Mouse (Mus musculus): ENCODE data around the gene Hba-x. TPM values are rescaled to one million over a fixed set of nuclear protein-coding genes. Genes with fewer than 3 reads are reported as not detected.

The Hba-x gene
- total and polyA plus RNA-seq, 2 experiments from 2014 or later, result not detected

DNA sequence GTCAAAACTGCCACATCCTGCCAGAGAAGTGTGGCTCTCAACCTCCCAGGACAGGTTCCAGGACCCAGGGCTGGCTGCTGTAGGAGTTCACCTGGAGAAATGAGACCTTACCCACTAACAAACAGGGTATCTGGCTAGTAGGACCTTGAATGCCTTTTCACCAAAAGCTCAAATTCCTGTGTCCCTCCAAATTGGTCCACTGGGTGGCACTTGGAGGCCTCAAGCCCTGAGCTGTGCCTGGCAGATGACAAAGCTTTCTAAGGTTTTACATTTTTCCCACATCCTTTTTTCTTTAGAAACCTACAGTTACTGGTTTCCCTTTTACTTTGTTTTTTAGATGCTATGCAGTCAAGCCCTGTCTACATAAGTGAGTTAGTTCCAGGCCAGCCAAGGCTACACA is 29.1 kb upstream of the Hba-x start:
- Histone ChIP-seq H3K27me3 (ENCODE audit: insufficient read depth, low read length) (no peaks in the 10 kb centered on the region), H3K27ac (ENCODE audit: low read depth, low read length) (no peak overlapping the region), H3K36me3 (ENCODE audit: insufficient read depth) (peaks cover 59% of the 10 kb centered on the region), H3K9me3 (ENCODE audit: low read length) (no peaks in the 10 kb centered on the region), H3K4me1 (ENCODE audit: insufficient read depth) (no peaks in the 10 kb centered on the region), H3K4me2 (ENCODE audit: low read depth) (no peak overlapping the region), H3K9ac (no peak overlapping the region), H3K4me3 (ENCODE audit: low read depth, low read length) (no peak overlapping the region)
- peak; percentile 50 for TF ChIP-seq CTCF (IDR thresholded peaks at IDR 0.05; ENCODE audit: low read depth)
- DNase-seq (no peak), ATAC-seq (no peak)

DNA sequence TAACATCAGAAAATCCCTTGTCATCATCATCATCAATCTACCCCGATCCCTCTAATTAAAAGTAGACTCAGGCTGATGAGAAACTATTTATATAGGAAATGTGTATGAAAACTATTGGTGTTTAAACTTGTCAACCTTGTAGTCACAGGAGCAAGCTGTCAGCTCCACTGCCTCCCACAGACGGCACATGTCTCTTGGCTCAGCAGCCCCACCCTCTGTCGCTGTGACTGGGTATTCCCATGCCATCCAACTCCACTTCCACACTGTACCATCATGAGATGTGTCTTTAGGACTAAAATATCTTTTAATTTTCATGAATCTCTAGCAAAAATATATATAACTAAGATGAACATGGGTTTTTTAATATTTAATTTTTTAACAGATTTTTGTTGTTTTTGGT is 27.9 kb upstream of the Hba-x start:
- TF ChIP-seq CTCF (IDR thresholded peaks at IDR 0.05; ENCODE audit: low read depth), result no peak
- DNase-seq, result no peak
- H3K4me3 ChIP-seq (ENCODE audit: low read depth, low read length), result no peak overlapping the region
- ATAC-seq, result no peak
- H3K36me3 ChIP-seq (ENCODE audit: insufficient read depth), result peaks cover 56% of the 10 kb centered on the region
- H3K4me1 ChIP-seq (ENCODE audit: insufficient read depth), result no peaks in the 10 kb centered on the region
- no peak overlapping the region for H3K27ac ChIP-seq (ENCODE audit: low read depth, low read length)
- WGBS, result 79% methylated on average over 3 of the region's 3 CpGs
- H3K9me3 ChIP-seq (ENCODE audit: low read length), result no peaks in the 10 kb centered on the region
- no peak overlapping the region for H3K4me2 ChIP-seq (ENCODE audit: low read depth)
- H3K9ac ChIP-seq, result no peak overlapping the region
- H3K27me3 ChIP-seq (ENCODE audit: insufficient read depth, low read length), result no peaks in the 10 kb centered on the region

DNA sequence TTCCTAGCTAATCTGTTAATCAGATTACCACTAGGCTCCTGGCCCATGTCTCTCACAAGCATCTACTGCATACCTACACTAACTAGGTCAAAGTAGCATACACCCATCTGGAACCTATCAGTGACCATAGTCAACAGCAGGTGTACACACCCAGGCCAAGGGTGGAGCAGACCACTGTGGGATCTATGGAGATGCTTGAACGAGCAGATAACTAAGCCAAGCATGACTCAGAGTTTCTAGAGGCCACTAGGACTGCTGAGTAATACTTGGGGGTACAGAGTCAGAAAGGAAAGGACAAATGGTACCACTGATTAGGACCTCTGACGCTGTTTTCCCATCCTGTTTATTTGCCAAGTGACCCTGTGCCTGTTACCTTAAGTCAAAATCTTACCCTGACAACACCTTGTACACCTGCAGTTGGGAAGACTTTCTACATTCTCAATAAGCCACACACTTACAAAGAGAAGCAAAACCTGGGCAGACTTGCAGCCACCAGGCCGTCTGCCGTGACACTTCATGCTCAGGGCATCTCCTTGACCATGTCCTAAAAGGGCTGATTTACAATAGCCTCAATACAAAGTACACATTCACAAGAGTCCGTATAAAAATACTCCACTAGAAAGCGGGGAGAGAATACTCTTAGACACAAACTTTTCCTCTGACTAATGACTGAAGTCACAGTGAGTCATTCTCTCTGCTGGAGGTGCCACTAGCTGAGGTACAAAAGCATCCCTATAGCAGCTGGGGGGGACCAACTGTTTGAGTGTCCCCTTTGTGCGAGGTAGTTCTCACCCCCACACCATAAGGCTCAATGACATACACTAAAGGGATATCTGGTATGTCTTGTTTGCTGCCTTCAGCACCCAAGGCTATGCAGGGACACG is 25.1 kb upstream of the Hba-x start:
- Histone ChIP-seq H3K4me3 (ENCODE audit: low read depth, low read length) (no peak overlapping the region), H3K27me3 (ENCODE audit: insufficient read depth, low read length) (no peaks in the 10 kb centered on the region), H3K9ac (no peak overlapping the region), H3K9me3 (ENCODE audit: low read length) (no peaks in the 10 kb centered on the region), H3K27ac (ENCODE audit: low read depth, low read length) (no peak overlapping the region), H3K4me1 (ENCODE audit: insufficient read depth) (no peaks in the 10 kb centered on the region), H3K4me2 (ENCODE audit: low read depth) (no peak overlapping the region), H3K36me3 (ENCODE audit: insufficient read depth) (peaks cover 57% of the 10 kb centered on the region)
- DNase-seq, result no peak
- no peak for TF ChIP-seq CTCF (IDR thresholded peaks at IDR 0.05; ENCODE audit: low read depth)
- no peak for ATAC-seq
- 91% methylated on average over 8 of the region's 8 CpGs for WGBS

DNA sequence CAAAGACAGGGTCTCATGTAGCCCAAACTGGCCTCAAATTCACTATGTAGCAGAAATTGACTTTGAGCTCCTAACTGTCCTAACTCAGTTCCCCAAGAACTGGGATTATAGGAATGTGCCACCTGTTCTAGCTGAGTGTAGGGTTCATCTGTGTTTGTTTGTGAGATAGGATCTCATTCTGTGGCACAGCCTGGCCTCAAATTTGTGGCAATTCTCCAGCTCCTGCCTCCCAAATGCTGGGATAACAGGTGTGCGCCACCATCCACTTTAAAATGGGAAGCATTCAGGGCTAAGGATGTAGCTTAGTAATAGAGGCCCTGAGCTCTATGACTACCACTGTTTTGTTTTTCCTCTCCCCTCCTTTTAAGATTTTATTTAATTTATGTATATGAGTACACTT is 23.1 kb upstream of the Hba-x start:
- H3K4me3 ChIP-seq (ENCODE audit: low read depth, low read length), result no peak overlapping the region
- no peak overlapping the region for H3K9ac ChIP-seq
- DNase-seq (no peak), ATAC-seq (no peak)
- H3K27me3 ChIP-seq (ENCODE audit: insufficient read depth, low read length), result no peaks in the 10 kb centered on the region
- no peak overlapping the region for H3K4me2 ChIP-seq (ENCODE audit: low read depth)
- H3K36me3 ChIP-seq (ENCODE audit: insufficient read depth), result peaks cover 38% of the 10 kb centered on the region
- no peaks in the 10 kb centered on the region for H3K9me3 ChIP-seq (ENCODE audit: low read length)
- H3K4me1 ChIP-seq (ENCODE audit: insufficient read depth), result no peaks in the 10 kb centered on the region
- H3K27ac ChIP-seq (ENCODE audit: low read depth, low read length), result no peak overlapping the region
- TF ChIP-seq CTCF (IDR thresholded peaks at IDR 0.05; ENCODE audit: low read depth), result no peak
- 96% methylated on average over 1 of the region's 1 CpGs for WGBS

DNA sequence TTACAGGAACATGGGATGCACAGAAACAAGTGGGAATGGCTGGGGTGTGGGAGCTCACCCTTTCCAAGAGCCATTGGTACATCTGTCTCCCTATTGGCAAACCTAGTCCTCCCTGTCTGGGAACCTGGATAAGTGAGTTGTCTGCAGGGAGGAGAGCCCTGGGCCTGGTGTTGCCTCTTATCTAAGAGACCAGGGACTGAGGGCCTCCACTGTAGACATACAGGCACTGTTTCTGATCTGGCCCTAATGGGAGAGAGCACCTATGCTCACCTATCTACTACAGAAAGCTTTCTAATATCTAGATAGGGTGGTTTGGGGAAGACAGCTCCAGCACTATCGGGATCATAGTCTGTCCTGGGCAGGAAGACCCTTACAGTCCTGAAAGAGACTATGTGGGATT is 20.1 kb upstream of the Hba-x start:
- no peak overlapping the region for H3K4me2 ChIP-seq (ENCODE audit: low read depth)
- no peak overlapping the region for H3K9ac ChIP-seq
- H3K4me3 ChIP-seq (ENCODE audit: low read depth, low read length), result no peak overlapping the region
- H3K27ac ChIP-seq (ENCODE audit: low read depth, low read length), result no peak overlapping the region
- peaks cover 35% of the 10 kb centered on the region for H3K36me3 ChIP-seq (ENCODE audit: insufficient read depth)
- no peak for ATAC-seq
- no peaks in the 10 kb centered on the region for H3K4me1 ChIP-seq (ENCODE audit: insufficient read depth)
- H3K27me3 ChIP-seq (ENCODE audit: insufficient read depth, low read length), result no peaks in the 10 kb centered on the region
- WGBS, result 96% methylated on average over 1 of the region's 1 CpGs
- no peaks in the 10 kb centered on the region for H3K9me3 ChIP-seq (ENCODE audit: low read length)
- no peak for TF ChIP-seq CTCF (IDR thresholded peaks at IDR 0.05; ENCODE audit: low read depth)
- DNase-seq, result no peak

DNA sequence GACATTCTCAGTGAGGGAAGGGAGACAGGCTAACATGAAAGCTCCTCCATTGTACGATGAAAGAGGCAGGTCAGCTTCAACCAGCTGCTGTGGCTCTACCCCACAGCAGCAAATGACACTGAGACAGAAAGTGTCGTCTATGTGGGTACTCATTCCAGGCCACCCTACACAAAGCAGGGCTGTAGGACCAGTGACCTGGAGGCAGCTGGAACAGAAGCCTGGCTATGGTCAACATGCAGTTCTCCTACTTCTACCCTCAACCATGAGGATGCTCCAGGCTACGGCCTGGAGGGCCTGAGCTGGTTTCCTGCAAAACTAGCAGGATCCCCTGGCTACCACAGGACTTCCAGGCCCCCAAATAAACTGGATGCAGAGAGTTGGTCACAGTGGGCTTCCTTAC is 19.6 kb upstream of the Hba-x start:
- H3K4me1 ChIP-seq (ENCODE audit: insufficient read depth), result no peaks in the 10 kb centered on the region
- peaks cover 33% of the 10 kb centered on the region for H3K36me3 ChIP-seq (ENCODE audit: insufficient read depth)
- H3K4me3 ChIP-seq (ENCODE audit: low read depth, low read length), result no peak overlapping the region
- H3K27ac ChIP-seq (ENCODE audit: low read depth, low read length), result no peak overlapping the region
- no peaks in the 10 kb centered on the region for H3K9me3 ChIP-seq (ENCODE audit: low read length)
- TF ChIP-seq CTCF (IDR thresholded peaks at IDR 0.05; ENCODE audit: low read depth), result no peak
- WGBS, result 93% methylated on average over 3 of the region's 3 CpGs
- H3K4me2 ChIP-seq (ENCODE audit: low read depth), result no peak overlapping the region
- H3K27me3 ChIP-seq (ENCODE audit: insufficient read depth, low read length), result no peaks in the 10 kb centered on the region
- ATAC-seq (no peak), DNase-seq (no peak)
- no peak overlapping the region for H3K9ac ChIP-seq

DNA sequence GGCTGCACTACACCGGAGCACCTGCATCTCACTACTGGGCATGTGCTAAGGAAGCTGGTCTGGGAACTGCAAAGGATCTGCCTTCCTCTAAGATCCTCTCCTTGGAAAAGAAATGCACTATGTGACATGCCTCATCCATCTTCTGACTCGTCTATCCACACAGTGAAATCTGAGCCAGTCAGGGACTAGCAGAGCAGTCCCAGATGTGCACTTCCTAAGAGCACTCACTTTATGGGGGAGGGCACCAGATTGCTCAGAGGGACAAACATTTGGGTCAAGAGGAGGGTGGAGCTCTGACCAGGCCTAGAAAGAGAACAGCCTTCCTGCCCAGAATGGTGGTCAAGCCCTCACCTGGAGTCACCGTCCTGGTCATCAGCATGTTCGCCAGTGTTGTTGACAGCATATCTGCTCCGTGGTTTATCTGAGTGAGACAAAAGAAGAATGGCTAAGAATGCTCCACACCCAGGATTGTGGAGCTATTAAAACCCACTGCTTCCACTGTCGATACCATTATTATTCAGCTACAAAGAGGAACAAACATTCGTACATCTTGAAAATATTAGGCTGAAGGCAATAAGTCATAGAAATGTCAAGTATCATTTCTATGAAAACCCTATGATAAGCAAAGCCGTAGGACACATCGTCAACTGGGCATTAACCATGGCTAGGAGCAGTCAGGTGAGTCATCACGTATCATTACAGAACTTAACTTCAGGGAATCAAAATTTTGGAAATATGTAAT is 13.4 kb upstream of the Hba-x start:
- TF ChIP-seq CTCF (IDR thresholded peaks at IDR 0.05; ENCODE audit: low read depth), result no peak
- WGBS, result 93% methylated on average over 10 of the region's 10 CpGs
- no peak for ATAC-seq

More for the DNA sequence above, 13.4 kb upstream of the Hba-x start:
- Histone ChIP-seq H3K4me2 (ENCODE audit: low read depth) (no peak overlapping the region), H3K27ac (ENCODE audit: low read depth, low read length) (no peak overlapping the region), H3K36me3 (ENCODE audit: insufficient read depth) (peaks cover 10% of the 10 kb centered on the region; the same call in 1 of the 2 replicates), H3K4me3 (ENCODE audit: low read depth, low read length) (no peak overlapping the region), H3K9ac (no peak overlapping the region), H3K27me3 (ENCODE audit: insufficient read depth, low read length) (no peaks in the 10 kb centered on the region), H3K9me3 (ENCODE audit: low read length) (no peaks in the 10 kb centered on the region), H3K4me1 (ENCODE audit: insufficient read depth) (peaks cover 2% of the 10 kb centered on the region; the same call in 1 of the 2 replicates)
- DNase-seq, result no peak
